Mouse (Mus musculus) neutrophil, adult 65 days (primary cell): Measurements from ENCODE around the gene Trmt2a. TPM values are rescaled to one million over a fixed set of nuclear protein-coding genes. Genes with fewer than 3 reads are reported as not detected.

Source experiments
- total RNA-seq: library from RNA; stranded (reverse); gene quantifications from 2 replicates; pipeline ENCODE4 v1.2.4, GENCODE M21; 2023

Gene Trmt2a
- 34.0 and 45.7 TPM in 2 replicates for total RNA-seq

GRCm38 (mm10) chr16:18248433-18249363 is at the start of gene Trmt2a, which contains the start of gene Ranbp1:
TSS of gene Trmt2a (plus strand) at chr16:18248679.
TSS of gene Ranbp1 (minus strand) at chr16:18248732.

GRCm38 (mm10) chr16:18217579-18217978 is 30.9 kb upstream of the Trmt2a start, which contains the start of gene Ccdc188:
TSS of gene Ccdc188 (plus strand) at chr16:18217879.

GRCm38 (mm10) chr16:18234671-18235388 is 13.6 kb upstream of the Trmt2a start, which contains the start of gene Zdhhc8:
TSS of gene Zdhhc8 (minus strand) at chr16:18235136.

GRCm38 (mm10) chr16:18258221-18258620 is 9.7 kb downstream of the Trmt2a start, which contains the start of gene Gm49776:
TSS of gene Gm49776 (minus strand) at chr16:18258321.

DNA sequence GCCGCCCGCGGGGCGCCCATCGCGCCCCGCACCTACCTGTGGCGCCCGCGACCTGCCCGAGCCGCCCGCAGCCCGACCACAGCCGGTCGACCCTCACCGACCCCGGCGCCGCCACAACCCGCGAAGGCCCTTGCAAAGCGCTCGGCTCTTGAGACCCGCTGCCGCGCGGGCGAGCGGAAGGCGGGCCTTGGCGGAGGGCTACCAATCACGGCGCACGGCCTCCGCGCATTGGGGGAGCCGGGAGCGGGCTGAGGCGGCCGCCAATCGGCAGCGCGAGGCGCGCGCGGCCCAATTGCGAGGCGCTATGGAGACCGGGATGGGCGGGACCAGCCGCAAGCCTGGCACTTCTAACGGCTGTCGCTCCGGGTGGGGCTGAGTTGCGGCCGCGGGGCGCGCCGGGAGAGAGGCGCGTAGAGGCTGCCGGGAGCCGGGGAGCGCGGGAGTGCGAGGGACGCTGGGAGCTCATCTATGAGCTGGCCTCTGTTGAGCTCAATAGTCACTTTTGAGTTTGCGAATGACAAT is 40.6 kb downstream of the Trmt2a start, which contains the start of gene Dgcr8:
Gene Dgcr8 (minus strand): TSS at position 180 of the 522 bp plus-strand sequence.

Other genes with a start within 250 kb of the Trmt2a start
- 7.3 and 10.1 TPM in 2 replicates for gene Dgcr6, start 195.8 kb upstream of the Trmt2a start, total RNA-seq
- gene Prodh, start 158.5 kb upstream of the Trmt2a start, total RNA-seq, result 7.2 and 8.8 TPM in 2 replicates
- 0.20 TPM in 1 of 2 replicates, not detected in the other for gene Rtn4r, start 121.0 kb upstream of the Trmt2a start, total RNA-seq
- gene Ccdc188, start 30.8 kb upstream of the Trmt2a start, total RNA-seq, result not detected in 2 replicates
- 2.0 and 2.8 TPM in 2 replicates for gene Zdhhc8, start 13.5 kb upstream of the Trmt2a start, total RNA-seq
- gene Ranbp1, start 53 bp downstream of the Trmt2a start, total RNA-seq, result 50.5 and 61.9 TPM in 2 replicates
- not detected in 2 replicates for gene Gm49776, start 9.6 kb downstream of the Trmt2a start, total RNA-seq
- gene Dgcr8, start 40.6 kb downstream of the Trmt2a start, total RNA-seq, result 10.3 and 15.3 TPM in 2 replicates
- 20.1 and 25.5 TPM in 2 replicates for gene Tango2, start 99.4 kb downstream of the Trmt2a start, total RNA-seq
- gene Arvcf, start 99.5 kb downstream of the Trmt2a start, total RNA-seq, result 1.8 and 4.4 TPM in 2 replicates
- 5.1 and 7.1 TPM in 2 replicates for gene Txnrd2, start 177.7 kb downstream of the Trmt2a start, total RNA-seq
- 16.9 and 19.2 TPM in 2 replicates for gene Comt, start 178.2 kb downstream of the Trmt2a start, total RNA-seq